Mouse (Mus musculus): Measurements from ENCODE around the gene N4bp2.

N4bp2 gene

DNA sequence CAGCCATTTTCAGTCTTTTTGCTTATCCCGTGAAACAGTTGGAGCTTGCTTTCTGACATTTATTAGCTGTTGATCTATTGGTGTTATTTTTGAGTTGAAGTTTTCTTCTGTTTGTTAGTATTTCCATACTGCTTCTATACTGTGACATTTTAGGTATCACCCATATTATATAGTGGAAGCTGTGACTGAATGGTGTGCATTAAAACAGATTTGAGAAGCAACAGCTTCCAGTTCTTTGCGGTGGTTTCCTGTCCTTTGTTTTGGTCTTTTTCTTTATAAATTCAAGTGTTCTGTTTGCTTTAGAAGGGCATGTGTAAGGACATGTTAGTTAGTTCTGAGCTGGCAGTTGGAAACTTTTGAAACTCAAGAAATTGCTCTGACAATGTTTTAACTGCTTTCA, 65.7 kb downstream of the N4bp2 start:
- no peak for DNase-seq (ENCODE audit: low spot score)

GRCm38 (mm10) chr5:65831917-65832618, 68.7 kb downstream of the N4bp2 start:
- no peak for DNase-seq (ENCODE audit: low spot score)

DNA sequence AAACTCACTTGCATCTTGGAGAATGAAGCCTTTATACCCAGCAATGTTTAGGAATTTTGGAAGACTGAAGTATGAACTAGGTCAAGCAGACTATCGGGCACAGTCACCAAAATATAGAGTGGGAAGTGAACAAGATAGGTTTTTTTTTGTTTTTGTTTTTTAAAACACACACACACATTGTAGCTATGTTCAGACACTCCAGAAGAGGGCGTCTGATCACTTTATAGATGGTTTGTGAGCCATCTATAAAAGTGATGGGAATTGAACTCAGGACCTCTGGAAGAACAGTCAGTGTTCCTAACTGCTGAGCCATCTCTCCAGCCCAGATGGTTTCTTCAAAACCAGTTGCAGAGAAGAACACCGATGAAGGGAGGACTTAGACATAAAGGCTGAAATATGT, 69.8 kb downstream of the N4bp2 start:
- DNase-seq (ENCODE audit: low spot score) = no peak

- DNase-seq (ENCODE audit: low spot score) = no peak
Observed at GRCm38 (mm10) chr5:65833766-65834498, 70.6 kb downstream of the N4bp2 start.

DNA sequence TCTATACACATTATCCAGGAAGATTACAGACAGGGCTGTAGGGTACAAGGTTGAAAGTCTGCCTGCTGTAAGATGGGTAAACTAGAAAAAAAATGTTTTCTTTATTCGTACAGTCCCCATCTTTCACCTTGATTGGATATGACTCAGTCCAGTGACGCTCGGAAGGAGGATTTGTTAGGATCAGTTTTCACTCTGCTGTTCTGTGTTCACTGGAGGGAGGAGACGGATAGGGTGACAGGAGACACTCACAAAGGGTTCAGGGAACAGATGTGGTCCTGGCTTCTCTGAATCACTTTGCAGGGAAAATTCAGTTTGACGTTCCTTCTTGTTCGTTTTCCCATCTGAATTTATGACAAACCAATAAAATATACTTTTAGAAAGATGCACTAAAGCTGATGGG, 74.7 kb downstream of the N4bp2 start:
- DNase-seq (ENCODE audit: low spot score) = no peak

- no peak for DNase-seq (ENCODE audit: low spot score)
Observed at GRCm38 (mm10) chr5:65842947-65843346, 79.6 kb downstream of the N4bp2 start.

GRCm38 (mm10) chr5:65846534-65846933, 83.2 kb downstream of the N4bp2 start:
- no peak for DNase-seq (ENCODE audit: low spot score)

DNA sequence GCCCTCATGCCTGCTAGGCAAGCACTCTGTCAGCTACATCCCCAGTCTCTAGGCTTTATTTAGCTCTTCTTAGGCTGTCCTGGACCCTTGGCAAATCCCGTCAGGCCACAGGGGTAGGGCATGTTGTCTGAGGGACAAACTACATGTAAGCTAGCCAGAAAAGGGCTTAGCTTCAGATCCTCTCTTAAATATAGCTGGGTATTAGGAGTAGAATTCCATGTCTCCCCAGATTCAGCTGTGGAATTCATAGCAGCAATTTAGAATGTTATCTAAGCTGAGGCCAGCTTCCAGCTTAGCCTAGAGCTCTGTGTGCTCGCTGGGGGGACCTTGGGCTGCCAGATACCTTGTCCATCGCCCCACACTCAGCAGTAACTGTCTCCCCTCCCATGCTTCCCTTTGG, 83.6 kb downstream of the N4bp2 start:
- no peak for DNase-seq (ENCODE audit: low spot score)

GRCm38 (mm10) chr5:65847656-65848055, 84.3 kb downstream of the N4bp2 start:
- DNase-seq (ENCODE audit: low spot score) = no peak

DNA sequence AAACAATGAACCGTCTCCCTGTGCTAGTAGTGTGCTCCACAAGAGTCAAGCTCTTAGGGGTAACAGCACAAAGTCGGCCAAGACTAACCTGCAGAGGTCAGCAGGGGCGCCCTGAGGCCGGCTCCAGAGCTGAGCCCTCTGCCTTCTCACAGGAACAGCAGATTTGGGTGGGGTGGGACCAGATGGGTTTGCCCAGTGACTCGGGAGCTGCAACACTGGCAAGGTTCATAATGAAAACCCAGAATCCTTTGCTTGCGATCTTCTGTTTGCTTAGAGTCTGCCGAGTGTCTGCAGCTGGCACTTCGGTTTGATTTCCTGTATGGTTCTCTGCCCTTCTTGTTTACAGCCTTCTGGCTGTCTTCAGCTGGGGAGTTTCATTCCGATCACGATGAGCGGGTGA, 87.4 kb downstream of the N4bp2 start:
- DNase-seq (ENCODE audit: low spot score) = no peak

- DNase-seq (ENCODE audit: low spot score) = no peak
Observed at GRCm38 (mm10) chr5:65854786-65855191, 91.5 kb downstream of the N4bp2 start.

DNA sequence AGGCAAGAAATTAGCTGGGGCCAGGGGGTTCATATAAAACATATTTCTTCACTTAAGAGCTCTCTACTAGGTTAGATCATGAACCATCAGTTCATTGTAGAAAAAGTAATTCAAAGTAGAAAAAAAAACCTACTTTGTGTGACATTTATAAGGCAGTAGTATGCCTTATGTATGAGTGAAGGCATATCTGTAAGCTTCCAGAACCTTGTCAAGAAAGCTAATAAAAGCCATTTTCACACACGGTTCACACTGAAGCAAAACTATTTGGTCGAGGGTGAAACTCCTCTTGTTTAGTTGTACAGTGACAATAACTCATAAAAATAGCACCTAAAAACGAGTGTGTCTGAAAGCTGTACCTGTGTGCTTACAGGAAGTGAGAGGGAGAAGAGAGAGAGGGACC, 92.2 kb downstream of the N4bp2 start:
- DNase-seq (ENCODE audit: low spot score) = no peak

GRCm38 (mm10) chr5:65856591-65857411, 93.5 kb downstream of the N4bp2 start:
- DNase-seq (ENCODE audit: low spot score) = no peak

- no peak for DNase-seq (ENCODE audit: low spot score)
Observed at GRCm38 (mm10) chr5:65857935-65858334, 94.6 kb downstream of the N4bp2 start.

DNA sequence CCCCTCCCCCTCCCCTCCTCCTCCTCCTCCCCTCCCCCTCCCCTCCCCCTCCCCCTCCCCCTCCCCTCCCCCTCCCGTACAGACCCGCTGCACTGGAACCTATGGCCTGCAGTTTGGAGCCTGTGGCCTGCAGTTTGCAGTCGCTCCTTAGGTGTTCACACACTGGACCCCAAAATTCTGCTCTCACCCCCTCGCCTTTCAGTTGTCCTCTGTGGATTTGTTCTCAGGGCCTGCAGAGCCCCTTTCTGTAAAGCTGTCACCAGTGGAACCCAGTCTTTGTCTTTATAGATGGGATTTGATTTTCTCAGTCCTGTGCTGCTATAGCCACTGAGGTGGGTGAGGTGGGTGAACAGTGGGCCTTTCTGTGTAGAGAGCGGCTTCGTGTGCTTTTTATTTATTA, 95.0 kb downstream of the N4bp2 start:
- DNase-seq (ENCODE audit: low spot score) = no peak

DNA sequence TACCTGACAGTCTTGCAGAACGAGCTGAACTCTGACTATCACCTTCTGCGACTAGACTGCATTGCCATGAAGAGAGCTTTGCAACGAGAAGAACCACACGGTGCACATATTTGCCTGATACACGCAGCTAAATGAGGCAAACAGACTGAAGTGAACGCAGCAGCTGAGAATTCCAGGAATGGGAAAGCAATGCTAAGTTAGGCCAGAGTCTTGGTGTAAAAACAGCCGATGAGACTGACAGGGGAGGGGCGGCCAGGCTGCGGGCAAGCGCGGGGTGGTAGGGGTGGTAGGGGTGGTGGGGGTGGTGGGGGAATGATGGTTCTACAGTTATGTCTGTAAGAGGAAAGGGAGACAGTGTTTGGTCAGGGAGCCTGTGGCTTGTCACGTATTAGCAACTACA, 95.6 kb downstream of the N4bp2 start:
- no peak for DNase-seq (ENCODE audit: low spot score)

DNA sequence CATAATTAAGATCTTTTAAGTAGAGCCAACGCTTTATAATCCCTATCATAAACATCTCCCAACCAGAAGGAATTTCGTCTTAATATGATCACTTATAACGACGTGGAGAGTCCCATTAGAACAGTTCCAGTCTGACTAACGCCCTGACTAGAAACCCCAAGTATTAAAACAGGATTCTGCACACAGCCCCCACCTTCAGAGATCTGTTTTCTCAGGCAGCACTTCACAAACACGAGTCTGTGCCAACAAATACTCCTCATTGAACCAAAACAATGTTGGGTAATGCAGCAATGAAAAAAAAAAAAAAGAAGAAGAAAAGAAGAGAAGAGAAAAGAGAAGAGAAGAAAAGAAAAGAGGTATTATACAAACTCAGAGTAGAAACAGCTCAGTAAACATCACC, 96.1 kb downstream of the N4bp2 start:
- DNase-seq (ENCODE audit: low spot score) = no peak

- DNase-seq (ENCODE audit: low spot score) = no peak
Observed at GRCm38 (mm10) chr5:65860281-65861000, 97.1 kb downstream of the N4bp2 start.

- no peak for DNase-seq (ENCODE audit: low spot score)
Observed at GRCm38 (mm10) chr5:65861154-65861944, 98.0 kb downstream of the N4bp2 start, which contains the start of gene Rhoh. Gene Rhoh (plus strand): TSS chr5:65861213.

DNA sequence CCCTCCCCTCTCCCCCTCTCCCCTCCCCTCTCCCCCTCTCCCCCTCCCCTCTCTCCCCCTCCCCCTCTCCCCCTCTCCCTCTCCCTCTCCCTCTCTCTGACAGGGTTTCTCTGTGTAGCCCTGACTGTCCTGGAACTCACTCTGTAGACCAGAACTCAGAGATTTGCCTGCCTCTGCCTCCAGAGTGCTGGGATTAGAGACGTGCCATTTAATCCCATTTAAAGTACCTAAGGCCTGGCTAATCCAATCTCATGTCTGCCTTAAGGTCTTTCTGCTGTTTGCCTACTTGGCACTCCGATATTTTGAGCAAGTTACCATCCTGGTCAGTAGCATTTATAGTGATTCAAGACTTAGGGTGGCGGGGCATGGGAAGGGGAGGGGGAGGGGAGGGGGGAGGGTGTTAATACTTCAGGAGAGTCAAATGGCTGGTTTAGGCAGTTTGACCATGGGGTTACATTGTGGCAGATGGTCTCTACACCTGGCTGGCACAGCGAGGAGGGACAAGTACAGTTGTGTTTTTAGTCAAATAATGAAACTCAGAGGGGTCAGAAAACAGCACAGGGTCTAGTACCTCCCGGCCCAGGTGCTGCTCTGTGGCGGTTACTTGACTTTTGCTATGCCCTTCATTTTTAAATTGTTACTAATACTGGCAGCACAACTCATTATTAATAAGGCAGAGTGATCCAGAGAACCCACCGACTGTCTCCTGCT, 99.1 kb downstream of the N4bp2 start:
- DNase-seq (ENCODE audit: low spot score) = no peak

GRCm38 (mm10) chr5:65863349-65863749, 100.0 kb downstream of the N4bp2 start:
- DNase-seq (ENCODE audit: low spot score) = no peak
